Mouse (Mus musculus) forebrain, embryonic 10.5 days (tissue): ENCODE data around the gene Pla2g10. TPM values are rescaled to one million over a fixed set of nuclear protein-coding genes. Genes with fewer than 3 reads are reported as not detected.
"Not testable (repeated sequence)": the region's sequence is repeated elsewhere in the genome, so short reads cannot be mapped to it uniquely, and the experiment has no call there.

ENCODE experiments used
- DNase-seq: peaks from one replicate; pipeline ENCODE4 v3.0.0-alpha.2; 2017; ENCODE audit warnings: low spot score; ENCODE audit errors: extremely low spot score
- H3K27ac ChIP-seq: fragments of 300-500 bp; sonication (generic); 2 replicates; pipeline ENCODE4 v1.5.1; 2016; ENCODE audit warnings: mild to moderate bottlenecking
- H3K27me3 ChIP-seq: fragments of 300-500 bp; sonication (generic); 2 replicates; pipeline ENCODE4 v1.6.1; 2016; ENCODE audit warnings: mild to moderate bottlenecking; ENCODE audit not compliant: poor library complexity, severe bottlenecking
- H3K36me3 ChIP-seq: fragments of 300-500 bp; sonication (generic); replicated peaks from 2 replicates; pipeline ENCODE4 v1.6.1; 2016; ENCODE audit warnings: mild to moderate bottlenecking, moderate library complexity
- H3K4me1 ChIP-seq: fragments of 300-500 bp; sonication (generic); 2 replicates; pipeline ENCODE4 v1.6.1; 2016
- H3K4me3 ChIP-seq: fragments of 300-500 bp; sonication (generic); 2 replicates; pipeline ENCODE4 v1.5.1; 2016; ENCODE audit warnings: mild to moderate bottlenecking, moderate library complexity
- H3K9me3 ChIP-seq: fragments of 300-500 bp; sonication (generic); 2 replicates; pipeline ENCODE4 v1.6.1; 2016; ENCODE audit warnings: mild to moderate bottlenecking, moderate library complexity
- WGBS: fragments of 180-500 bp; shearing (Covaris S2); methylation state at CpG from one replicate; pipeline ENCODE4 v1.1.7; 2016; 5-methylcytosine and 5-hydroxymethylcytosine counted together
- polyA plus RNA-seq: library from polyadenylated mRNA; unstranded; fragments of >200 nt; fragmentation: Nextera tagmentation; extraction: Ambion mirVana; gene quantifications from 2 replicates; pipeline ENCODE4 v1.2.1, GENCODE M21; 2016

Pla2g10 gene
- polyA plus RNA-seq, 1 experiment from 2014 or later = not detected

DNA sequence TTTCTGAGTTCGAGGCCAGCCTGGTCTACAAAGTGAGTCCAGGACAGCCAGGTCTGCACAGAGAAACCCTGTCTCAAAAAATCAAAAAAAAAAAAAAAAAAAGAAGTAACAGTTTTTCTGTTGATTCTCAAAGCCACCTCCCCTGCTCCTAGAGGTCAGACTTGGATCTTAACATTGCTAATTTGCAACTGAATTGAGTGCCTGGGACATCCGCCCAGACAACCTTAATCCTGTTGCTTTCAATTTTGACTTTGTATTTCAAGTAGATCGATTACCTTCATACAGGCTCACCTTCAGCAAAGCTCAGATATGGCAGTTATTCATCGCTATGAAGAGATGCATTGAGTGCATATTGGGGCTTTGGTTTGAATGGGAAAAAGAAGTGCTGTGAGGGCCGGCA lies 18.5 kb upstream of the Pla2g10 start:
- WGBS = 44% methylated on average over 5 of the region's 5 CpGs
- Histone ChIP-seq H3K36me3 (no peaks in the 10 kb centered on the region), H3K27ac (no peak overlapping the region), H3K27me3 (no peaks in the 10 kb centered on the region; the same call in 1 of the 2 replicates), H3K4me3 (no peak overlapping the region), H3K9me3 (no peaks in the 10 kb centered on the region), H3K4me1 (peaks cover 5% of the 10 kb centered on the region)
- DNase-seq = no peak

DNA sequence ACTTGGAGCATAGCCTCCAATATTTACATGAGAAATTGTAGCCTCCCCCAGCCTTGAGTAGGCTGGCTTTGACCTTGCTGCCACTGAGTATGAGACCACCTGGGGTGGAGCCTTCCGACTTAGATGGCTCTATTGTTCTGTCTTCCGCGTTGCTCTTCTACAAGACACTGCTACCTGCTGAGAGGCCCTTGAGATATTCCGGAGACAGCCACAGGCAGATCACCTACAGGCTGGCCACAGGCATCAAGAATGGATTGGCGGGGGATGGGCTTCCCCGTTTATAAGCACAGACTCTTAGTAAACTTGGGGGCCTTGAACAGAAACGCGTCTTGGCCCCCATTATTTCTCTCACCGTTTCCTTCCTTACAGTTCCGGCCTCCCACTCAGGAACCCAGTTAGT lies 18.0 kb upstream of the Pla2g10 start:
- H3K27ac ChIP-seq, H3K36me3 ChIP-seq, H3K4me3 ChIP-seq, DNase-seq, H3K9me3 ChIP-seq, H3K4me1 ChIP-seq, H3K27me3 ChIP-seq: not testable (repeated sequence)
- WGBS = 17% methylated on average over 10 of the region's 10 CpGs

DNA sequence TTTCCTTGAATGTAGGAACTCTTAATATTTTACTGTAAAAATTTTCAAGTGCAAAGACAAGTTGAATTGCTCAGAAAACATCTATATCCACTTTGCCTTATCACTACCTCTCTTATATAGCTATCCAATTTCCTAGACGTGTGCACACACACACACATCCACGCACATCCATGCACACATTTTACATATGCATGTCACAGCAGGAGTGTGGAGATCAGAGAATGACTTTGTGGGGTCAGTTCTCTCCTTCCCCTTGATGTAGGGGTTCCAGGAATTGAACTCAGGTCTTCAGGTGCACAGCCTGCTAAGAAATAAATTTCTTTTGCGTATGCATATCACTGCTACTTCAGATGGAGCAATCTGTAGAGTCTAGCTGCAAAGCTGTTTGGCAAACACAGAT lies 17.3 kb upstream of the Pla2g10 start:
- H3K27me3 ChIP-seq = no peaks in the 10 kb centered on the region; the same call in 1 of the 2 replicates
- H3K4me1 ChIP-seq = peaks cover 4% of the 10 kb centered on the region; the same call in 1 of the 2 replicates
- H3K36me3 ChIP-seq = no peaks in the 10 kb centered on the region
- 71% methylated on average over 3 of the region's 3 CpGs for whole genome bisulfite sequencing
- H3K9me3 ChIP-seq = no peaks in the 10 kb centered on the region
- no peak overlapping the region for H3K4me3 ChIP-seq
- DNase-seq = no peak
- no peak overlapping the region for H3K27ac ChIP-seq

DNA sequence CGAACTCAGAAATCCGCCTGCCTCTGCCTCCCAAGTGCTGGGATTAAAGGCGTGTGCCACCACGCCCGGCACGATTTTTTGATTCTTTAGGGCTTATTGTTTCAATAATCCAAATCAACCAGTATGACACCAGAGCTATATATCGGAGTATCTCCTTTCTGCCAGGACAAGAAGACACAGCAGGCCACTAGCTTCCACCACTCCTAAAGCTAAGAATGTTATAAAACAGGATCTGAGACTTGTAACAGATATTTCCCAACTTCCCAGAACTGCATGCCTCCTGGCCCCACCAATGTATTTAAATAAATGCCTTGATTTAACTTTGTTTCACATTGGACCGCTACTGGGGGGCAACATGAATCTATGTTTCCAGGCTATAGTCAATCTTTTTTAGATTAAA lies 16.9 kb upstream of the Pla2g10 start:
- Histone ChIP-seq H3K9me3 (no peaks in the 10 kb centered on the region), H3K36me3 (no peaks in the 10 kb centered on the region), H3K27ac (no peak overlapping the region), H3K27me3 (no peaks in the 10 kb centered on the region; the same call in 1 of the 2 replicates), H3K4me1 (peaks cover 4% of the 10 kb centered on the region; the same call in 1 of the 2 replicates), H3K4me3 (no peak overlapping the region)
- WGBS = 95% methylated on average over 8 of the region's 8 CpGs
- DNase-seq = no peak

DNA sequence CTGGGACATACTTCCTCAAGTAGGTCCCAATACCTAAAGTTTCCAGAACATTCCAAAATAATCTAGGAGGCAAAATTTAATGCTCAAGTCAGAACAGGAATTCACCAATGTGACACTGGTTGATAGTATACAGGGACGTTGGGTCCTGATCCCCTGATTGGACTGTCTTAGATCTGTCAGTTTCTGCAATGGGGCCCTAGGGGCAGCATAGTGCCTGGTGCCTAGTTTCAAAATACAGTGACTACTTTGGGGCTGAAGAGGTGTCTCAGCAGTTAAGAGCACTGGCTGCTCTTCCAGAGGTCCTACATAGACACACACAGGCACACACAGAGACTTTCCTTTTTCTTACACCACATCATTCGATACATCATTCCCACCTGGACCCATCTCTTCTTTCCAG lies 10.1 kb upstream of the Pla2g10 start:
- 79% methylated on average over 2 of the region's 2 CpGs for WGBS
- Histone ChIP-seq H3K9me3 (no peaks in the 10 kb centered on the region), H3K36me3 (no peaks in the 10 kb centered on the region), H3K27ac (no peak overlapping the region), H3K4me1 (no peaks in the 10 kb centered on the region), H3K4me3 (no peak overlapping the region), H3K27me3 (no peaks in the 10 kb centered on the region)
- no peak for DNase-seq

DNA sequence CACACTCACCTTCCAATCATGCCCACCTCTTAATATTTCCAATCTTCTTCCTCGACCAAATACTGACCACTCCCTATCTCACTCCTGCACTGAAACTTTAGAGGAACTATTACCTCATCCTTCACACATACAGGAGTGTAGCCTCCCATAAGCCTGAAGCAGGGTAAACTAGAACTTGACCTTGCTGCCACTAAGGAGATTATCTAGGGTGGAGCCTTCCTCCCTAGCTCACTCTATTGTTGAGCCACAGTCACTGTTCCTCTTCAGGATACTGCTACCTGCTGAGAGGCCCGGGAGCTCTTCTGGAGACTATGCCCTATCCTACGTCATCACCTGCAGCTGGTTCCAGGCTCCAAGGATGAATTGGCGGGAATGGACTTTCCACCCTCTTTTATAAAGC lies 8.3 kb upstream of the Pla2g10 start:
- not testable (repeated sequence) for H3K9me3 ChIP-seq, H3K36me3 ChIP-seq, H3K27me3 ChIP-seq, H3K27ac ChIP-seq, H3K4me3 ChIP-seq, H3K4me1 ChIP-seq, DNase-seq
- WGBS = 65% methylated on average over 4 of the region's 4 CpGs

DNA sequence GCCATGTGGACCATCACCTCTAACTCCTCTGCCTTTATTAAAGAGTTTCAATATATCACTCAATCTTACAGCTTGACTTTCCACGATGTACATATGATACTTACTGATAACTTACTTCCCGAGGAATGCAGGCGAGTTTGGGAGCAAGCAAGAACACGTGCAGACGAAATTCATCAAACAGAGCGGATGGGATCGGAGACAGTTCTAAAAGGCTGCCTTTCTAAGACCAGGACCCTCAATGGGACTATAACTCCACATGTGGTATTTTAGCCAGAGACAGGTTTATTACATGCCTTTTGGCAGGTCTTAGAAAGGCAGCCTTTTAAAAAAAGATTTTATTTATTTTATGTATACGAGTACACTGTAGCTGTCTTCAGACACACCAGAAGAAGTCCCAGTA lies 5.2 kb upstream of the Pla2g10 start:
- no peak overlapping the region for H3K27ac ChIP-seq
- H3K4me1 ChIP-seq = peaks cover under 1% of the 10 kb centered on the region; the same call in 1 of the 2 replicates
- 91% methylated on average over 8 of the region's 8 CpGs for WGBS
- no peaks in the 10 kb centered on the region for H3K36me3 ChIP-seq
- 0 out of 2 replicates have a peak, but pooled peaks cover 3% of the 10 kb centered on the region for H3K27me3 ChIP-seq
- no peaks in the 10 kb centered on the region for H3K9me3 ChIP-seq
- no peak for DNase-seq
- H3K4me3 ChIP-seq = no peak overlapping the region

DNA sequence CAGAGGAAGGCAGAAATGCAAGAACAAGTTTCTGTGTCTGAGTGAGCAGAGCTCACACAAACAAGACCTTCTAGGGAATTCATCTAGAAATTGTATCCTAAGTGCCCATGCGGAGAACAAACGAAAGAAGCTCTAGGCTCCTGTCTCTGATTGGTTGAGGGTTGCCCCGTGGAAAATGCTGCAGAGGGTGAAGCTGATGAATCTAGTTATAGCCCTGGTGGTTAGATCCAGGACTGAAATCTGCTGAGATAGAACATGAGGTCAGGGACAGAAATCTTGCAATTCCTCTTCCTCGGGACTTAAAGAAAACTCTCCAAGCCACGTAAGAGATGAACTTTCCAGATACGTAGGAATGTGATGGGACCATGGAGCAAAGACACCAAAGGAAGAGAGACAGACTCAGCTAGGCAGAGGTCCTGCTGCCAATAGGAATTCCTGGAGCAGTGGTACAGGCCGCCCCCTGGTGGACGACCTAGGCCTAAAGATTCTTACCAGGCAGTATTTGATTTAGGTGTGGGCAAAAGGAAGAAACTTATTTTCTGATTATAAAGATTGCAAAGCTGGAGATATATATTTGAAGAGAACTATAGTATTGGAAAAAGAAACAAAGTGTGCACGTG lies 2.8 kb upstream of the Pla2g10 start:
- H3K27me3 ChIP-seq = peaks cover 17% of the 10 kb centered on the region; the same call in 1 of the 2 replicates
- peak; percentile 72 for DNase-seq
- H3K9me3 ChIP-seq = no peaks in the 10 kb centered on the region
- H3K27ac ChIP-seq = no peak overlapping the region
- no peak overlapping the region for H3K4me3 ChIP-seq
- no peaks in the 10 kb centered on the region for H3K36me3 ChIP-seq
- peaks cover 8% of the 10 kb centered on the region for H3K4me1 ChIP-seq
- 30% methylated on average over 9 of the region's 9 CpGs for WGBS

DNA sequence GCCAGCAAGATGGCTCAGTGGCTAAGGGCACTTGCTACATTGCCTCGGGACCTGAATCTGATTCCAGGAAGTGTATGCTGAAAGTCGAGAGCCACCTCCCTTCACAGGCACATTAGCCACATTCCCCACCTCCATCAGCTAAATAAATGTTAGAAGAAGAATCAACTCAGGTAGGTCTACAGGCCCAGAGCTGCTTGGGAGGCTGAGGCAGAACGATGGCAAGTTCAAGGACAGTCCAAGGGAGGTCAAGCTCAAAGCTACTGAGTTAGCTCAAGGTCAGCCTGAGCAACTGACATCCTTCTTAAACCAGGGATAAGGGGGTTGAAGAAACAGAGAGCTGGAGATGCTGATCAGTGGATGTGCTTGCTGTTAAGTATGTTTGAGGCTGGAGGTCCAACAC lies 2.0 kb upstream of the Pla2g10 start:
- Histone ChIP-seq H3K27ac (no peak overlapping the region), H3K27me3 (peaks cover 17% of the 10 kb centered on the region; the same call in 1 of the 2 replicates), H3K9me3 (no peaks in the 10 kb centered on the region), H3K36me3 (no peaks in the 10 kb centered on the region), H3K4me3 (no peak overlapping the region), H3K4me1 (peaks cover 8% of the 10 kb centered on the region)
- 79% methylated on average over 3 of the region's 3 CpGs for WGBS
- DNase-seq = no peak

DNA sequence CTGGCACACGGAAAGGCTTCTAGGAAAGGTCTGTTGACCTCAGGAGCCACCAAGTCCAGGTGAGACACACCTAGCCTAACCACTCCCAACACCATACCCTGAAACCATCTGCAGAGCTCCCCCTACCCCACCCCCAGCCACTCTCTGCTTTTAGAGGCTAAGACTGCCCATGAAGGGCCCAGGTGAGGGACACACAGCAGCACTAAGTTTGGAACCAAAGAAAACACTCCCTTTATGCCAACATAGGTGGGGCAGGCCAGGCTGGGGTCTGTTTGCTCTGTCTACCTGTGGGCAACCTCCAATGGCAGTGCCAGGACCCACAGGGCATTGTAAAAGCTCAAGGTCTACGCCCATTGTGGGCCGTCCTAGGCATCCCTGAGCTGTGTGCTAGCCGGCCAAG lies 1.4 kb downstream of the Pla2g10 start:
- WGBS = 79% methylated on average over 4 of the region's 4 CpGs
- no peak for DNase-seq
- H3K27me3 ChIP-seq = peaks cover 17% of the 10 kb centered on the region; the same call in 1 of the 2 replicates
- H3K36me3 ChIP-seq = no peaks in the 10 kb centered on the region
- no peak overlapping the region for H3K4me3 ChIP-seq
- H3K27ac ChIP-seq = no peak overlapping the region
- H3K4me1 ChIP-seq = peaks cover 8% of the 10 kb centered on the region
- no peaks in the 10 kb centered on the region for H3K9me3 ChIP-seq

DNA sequence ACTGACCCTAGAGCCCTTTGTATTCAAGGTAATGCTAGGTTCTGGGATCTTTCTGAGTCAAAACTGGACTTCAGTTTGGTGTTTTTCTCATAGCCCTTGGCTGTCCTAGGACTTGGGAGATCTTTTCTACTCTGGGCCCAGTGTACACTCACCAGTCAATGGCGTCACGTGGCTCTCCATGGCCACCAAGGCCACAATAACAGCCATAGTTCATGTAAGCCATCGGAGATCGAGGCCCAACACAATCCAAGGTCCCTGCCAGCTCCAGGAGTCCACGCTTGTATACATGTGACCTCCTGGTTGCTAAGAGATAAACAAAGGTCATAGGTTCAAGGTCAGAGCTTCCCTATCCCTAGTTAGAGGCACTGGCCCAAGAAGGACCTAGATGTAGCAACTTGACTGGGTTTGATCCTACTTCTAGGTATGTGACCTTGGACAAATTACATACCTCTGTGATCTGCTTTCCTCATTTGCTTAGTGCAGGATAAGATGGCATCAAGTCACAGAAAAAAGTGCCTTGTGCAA lies 2.9 kb downstream of the Pla2g10 start:
- Histone ChIP-seq H3K9me3 (no peaks in the 10 kb centered on the region), H3K27ac (no peak overlapping the region), H3K27me3 (peaks cover 17% of the 10 kb centered on the region; the same call in 1 of the 2 replicates), H3K4me3 (no peak overlapping the region), H3K4me1 (peaks cover 11% of the 10 kb centered on the region), H3K36me3 (no peaks in the 10 kb centered on the region)
- 88% methylated on average over 5 of the region's 5 CpGs for WGBS
- no peak for DNase-seq

DNA sequence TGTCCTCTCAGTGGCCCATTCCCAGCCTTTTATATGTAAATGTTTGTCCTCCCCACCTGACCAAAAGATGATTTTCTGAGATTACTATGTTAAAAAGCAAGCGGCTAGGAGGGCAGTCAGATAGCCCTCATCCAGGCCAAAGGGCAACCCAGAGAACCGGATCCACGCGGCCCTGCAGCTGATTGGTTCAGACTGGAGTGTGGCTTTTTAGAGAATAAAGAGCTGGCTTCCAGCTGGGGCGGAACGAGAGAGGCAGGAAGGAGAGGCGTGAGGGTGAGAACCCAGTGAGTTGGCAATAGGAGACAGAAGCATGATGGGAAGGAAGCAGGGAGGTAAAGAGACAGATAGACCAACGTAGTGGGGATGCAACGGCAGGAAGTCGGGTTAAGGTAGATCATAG lies 7.8 kb downstream of the Pla2g10 start:
- Histone ChIP-seq H3K4me3 (no peak overlapping the region), H3K36me3 (no peaks in the 10 kb centered on the region), H3K9me3 (no peaks in the 10 kb centered on the region), H3K27me3 (no peaks in the 10 kb centered on the region), H3K4me1 (peaks cover 5% of the 10 kb centered on the region; the same call in 1 of the 2 replicates), H3K27ac (no peak overlapping the region)
- DNase-seq = no peak
- WGBS = 39% methylated on average over 10 of the region's 10 CpGs

DNA sequence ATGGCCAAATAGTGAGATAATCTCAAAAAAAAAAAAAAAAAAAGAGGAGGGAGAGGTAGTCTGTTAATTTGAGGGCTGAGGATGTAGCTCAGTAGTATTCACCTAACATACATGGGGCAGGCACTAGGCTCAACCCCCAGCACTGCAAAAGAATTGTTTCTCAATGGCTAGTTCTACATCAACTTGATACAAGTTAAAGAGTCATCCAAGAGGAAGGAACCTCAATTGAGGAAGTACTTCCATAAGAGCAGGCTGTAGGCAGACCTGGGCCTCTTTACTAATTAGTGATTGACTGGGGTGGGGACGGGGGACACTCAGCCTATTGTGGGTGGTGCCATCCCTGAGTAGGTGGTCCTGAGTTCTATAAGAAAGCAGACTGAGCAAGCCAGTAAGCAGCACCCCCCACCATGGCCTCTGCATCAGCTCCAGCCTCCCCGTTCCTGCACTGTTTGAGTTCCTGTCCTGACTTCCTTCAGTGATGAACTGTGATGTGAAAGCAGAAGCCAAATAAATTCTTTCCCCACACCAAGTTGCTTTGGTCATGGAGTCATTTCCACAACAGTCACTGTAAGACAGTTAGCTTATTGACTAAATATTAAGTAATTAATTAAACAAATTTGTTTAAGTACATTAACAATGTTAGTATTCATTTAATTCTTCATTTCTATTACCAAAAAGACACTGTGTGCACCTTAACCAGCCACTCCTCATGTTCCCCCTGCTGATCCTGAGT lies 13.8 kb downstream of the Pla2g10 start:
- WGBS = 83% methylated on average over 2 of the region's 2 CpGs
- DNase-seq = no peak
- Histone ChIP-seq H3K27ac (no peak overlapping the region), H3K4me1 (no peaks in the 10 kb centered on the region), H3K36me3 (no peaks in the 10 kb centered on the region), H3K9me3 (no peaks in the 10 kb centered on the region), H3K27me3 (no peaks in the 10 kb centered on the region), H3K4me3 (no peak overlapping the region)
